Mouse (Mus musculus): ENCODE data around the gene Defb19. TPM values are rescaled to one million over a fixed set of nuclear protein-coding genes. Genes with fewer than 3 reads are reported as not detected.

Defb19 gene
- total RNA-seq, 2 experiments from 2014 or later: not detected

- DNase-seq (ENCODE audit: low spot score in 2 of 2): peak; percentile 31 to 36
These were observed 6.9 kb upstream of the Defb19 start for GRCm38 (mm10) chr2:152586926-152587560.

GRCm38 (mm10) chr2:152580612-152581011 lies 500 bp upstream of the Defb19 start:
- no peak for DNase-seq (ENCODE audit: low spot score in 2 of 2)

GRCm38 (mm10) chr2:152573484-152573883 lies 6.6 kb downstream of the Defb19 start:
- no peak for DNase-seq (ENCODE audit: low spot score in 2 of 2)

DNA sequence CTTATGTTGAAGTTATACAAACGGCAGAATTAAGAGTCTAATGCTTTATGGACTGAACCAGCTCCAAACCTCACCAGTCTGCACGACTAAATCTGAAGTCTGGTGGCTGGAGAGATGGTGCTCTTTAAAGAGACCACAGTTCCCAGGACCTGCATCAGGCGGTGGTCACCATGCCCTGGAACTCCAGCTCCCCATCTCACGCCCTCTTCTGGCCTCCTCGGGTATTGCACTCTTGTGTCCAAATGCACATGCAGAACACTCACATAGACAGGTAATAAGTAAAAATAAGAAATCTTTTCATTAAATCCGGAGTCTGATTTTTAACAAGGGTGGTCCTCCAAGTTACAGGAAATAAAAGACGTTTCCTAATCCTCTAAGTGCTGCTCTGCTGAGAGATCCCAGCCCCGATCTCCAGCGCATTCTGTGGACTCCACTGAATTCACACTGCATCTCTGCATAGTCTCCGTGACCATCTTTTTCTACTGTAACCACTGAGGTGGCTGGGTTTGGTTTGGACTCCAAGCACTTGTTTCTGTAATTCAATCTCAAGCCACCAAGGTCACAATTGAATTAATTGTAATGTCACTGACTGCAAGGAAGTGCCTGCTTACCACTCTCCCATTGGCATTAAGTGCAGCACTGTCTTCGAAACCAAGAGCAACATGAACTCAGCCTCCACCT lies 7.9 kb downstream of the Defb19 start, which contains the start of gene Defb21:
TSS of gene Defb21 (plus strand) at position 631 of the 681 bp plus-strand sequence.
- DNase-seq (ENCODE audit: low spot score in 2 of 2): peak in 1 of 2 experiments; percentile 12

GRCm38 (mm10) chr2:152570313-152570712 lies 9.8 kb downstream of the Defb19 start:
- no peak for DNase-seq (ENCODE audit: low spot score in 2 of 2)

DNA sequence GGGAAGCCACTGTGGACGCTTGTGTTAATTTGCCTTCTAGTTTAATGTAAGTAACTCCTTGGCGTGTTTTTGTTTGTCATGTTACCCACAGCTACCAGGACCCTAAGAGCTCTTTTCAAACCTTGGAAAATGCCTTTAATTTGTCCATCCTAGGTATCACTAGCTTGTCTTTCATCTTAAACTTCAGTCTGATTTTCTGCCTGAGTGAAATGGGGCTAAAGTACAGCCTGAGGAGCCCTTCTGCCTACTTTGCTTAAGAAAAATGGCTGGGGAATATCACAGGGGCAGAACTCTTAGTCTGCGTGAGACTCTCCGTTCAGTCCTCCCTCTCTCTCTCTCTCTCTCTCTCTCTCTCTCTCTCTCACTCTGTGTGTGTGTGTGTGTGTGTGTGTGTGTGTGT lies 10.2 kb downstream of the Defb19 start:
- DNase-seq (ENCODE audit: low spot score in 2 of 2): no peak

GRCm38 (mm10) chr2:152569038-152569437 lies 11.1 kb downstream of the Defb19 start, which contains the start of gene Gm17416:
Gm17416 (plus strand) TSS chr2:152569338.
- no peak for DNase-seq (ENCODE audit: low spot score in 2 of 2)

GRCm38 (mm10) chr2:152556655-152557054 lies 23.5 kb downstream of the Defb19 start:
- no peak for DNase-seq (ENCODE audit: low spot score in 2 of 2)

DNA sequence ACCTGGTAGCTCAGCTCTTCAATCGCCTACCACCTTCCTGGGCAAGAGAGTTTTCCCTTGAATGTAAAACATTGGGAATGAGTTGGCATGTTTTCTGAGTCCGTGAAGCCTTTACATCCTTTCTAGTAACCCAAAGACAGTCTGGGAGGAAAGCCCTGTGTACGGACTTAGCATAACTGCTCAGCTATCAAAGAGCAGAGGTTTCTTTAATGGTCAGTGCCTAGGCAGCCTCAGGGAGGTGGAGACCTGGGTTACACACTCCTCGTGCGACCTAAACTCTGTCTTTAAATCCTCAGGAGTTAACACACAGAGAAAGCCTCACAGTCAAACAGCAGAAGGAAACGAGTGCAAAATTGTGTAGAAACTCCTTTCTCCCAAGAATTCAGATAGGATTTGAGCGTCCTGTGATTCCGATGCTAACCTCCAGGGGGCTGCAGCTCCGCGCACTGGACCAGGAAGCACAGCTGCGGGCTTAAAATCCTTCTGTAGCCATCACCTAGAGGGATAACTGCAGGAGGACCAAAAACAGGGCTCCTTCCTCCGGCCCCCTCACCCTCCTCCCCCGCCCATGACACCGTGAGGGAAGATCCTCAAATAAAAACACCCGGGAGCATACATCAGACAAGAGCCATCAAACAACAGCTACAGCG lies 26.2 kb downstream of the Defb19 start:
- DNase-seq (ENCODE audit: low spot score in 2 of 2): peak; percentile 68 to 78

DNA sequence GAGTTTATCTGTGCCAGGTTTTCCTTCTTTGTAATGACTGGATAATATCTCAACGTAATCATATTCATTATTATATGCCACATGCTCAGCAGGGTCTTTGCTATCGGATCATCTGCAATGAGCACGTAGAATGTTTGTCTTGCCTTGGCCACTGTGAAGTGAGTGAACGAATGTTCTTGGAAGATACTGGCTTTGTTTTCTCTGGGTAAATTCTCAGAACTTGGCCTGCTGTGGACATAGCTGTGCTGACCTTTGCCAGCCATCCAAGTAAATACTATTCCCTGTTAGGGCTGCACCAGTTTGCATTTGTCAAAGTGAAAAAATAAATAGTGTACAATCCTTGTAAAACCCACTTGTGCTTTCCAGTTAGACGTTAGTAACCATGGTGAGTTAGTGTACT lies 32.0 kb downstream of the Defb19 start:
- no peak for DNase-seq (ENCODE audit: low spot score in 2 of 2)

- peak; percentile 66 to 73 for DNase-seq (ENCODE audit: low spot score in 2 of 2)
These were observed 35.4 kb downstream of the Defb19 start for GRCm38 (mm10) chr2:152544691-152545090.

DNA sequence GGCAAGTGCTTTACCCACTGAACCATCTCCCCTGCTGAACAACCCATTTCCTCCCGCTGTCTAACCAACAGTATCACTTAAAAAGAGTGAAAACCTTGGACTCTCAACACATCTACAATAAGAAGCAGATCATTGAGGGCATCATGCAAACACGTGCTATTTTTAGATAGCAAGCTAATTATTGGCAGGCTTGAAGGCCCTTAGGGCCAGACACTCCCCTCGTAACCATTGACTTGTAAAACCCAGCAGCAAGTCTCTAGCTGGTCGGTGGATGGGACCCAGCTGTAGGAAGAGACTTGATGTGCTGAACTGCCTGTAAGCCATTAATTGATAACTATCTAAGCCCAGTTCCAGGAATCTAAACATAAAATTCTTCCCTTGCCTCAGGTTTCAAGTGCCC lies 36.6 kb downstream of the Defb19 start:
- no peak for DNase-seq (ENCODE audit: low spot score in 2 of 2)

DNA sequence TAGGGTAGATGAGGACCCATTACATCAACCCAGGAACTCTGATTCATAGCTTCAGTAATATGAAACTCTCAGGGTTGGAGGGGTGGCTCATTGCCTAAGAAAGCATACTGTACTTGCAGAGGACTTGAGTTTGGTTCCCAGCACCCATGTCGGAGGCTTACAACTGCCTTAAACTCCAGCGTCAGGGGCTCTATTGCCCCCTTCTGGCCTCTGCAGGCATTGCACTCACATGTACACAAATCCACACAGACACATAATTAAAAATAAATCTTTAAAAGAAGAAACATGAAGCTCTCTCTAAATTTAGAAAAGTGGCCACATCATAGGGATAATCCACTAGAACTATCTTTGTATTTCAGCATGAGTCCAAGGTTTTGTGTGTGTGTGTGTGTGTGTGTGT lies 37.2 kb downstream of the Defb19 start:
- DNase-seq (ENCODE audit: low spot score in 2 of 2): no peak

- DNase-seq (ENCODE audit: low spot score in 2 of 2): no peak
These were observed 38.1 kb downstream of the Defb19 start for GRCm38 (mm10) chr2:152541979-152542378.

DNA sequence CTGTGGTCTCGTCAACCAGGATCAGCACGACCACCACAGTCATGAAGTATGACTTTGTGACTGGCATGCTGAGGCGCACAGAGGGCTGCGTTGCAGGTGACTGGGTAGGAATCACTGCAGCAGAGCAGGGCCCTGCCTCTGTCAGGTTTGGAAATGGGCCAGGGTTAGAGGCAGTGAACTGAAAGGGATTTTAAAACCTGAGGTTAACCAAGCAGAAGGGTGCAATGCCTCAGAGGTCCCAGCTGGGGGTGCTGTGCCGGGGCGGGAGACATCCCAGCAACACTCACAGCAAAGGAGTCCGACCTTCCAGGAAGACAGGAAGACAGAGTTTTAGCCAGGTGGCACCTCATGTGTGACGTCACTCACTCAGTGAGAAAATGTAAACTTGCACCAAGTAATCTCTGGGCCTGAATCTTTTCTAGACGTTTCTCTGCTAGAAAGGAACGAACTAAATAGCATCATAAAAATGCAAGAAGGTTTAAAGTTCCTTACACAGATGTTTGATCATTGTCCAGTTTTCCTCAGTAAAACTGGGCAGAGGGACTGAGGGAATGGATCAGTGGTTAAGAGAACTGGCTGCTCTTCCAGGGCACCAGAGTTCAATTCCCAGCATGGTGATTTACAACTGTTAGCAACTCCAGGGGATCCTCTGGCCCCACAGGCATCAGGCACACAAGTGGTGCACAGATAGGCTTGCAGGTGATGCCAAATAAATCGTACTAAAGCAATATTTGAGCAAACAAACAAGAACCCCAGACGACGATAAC lies 40.0 kb downstream of the Defb19 start, which contains the start of gene Defb29:
TSS of gene Defb29 (minus strand) at position 155 of the 767 bp plus-strand sequence.
- DNase-seq (ENCODE audit: low spot score in 2 of 2): no peak

Other genes starting within 250 kb of the Defb19 start
- gene Rbck1, start 247.7 kb downstream of the Defb19 start, total RNA-seq (2021): 100 to 1,000 TPM; 101 to 102 TPM
- gene Trib3, start 236.3 kb downstream of the Defb19 start, total RNA-seq (2021): under 1 TPM; 0.30 to 0.58 TPM
- gene Nrsn2, start 203.7 kb downstream of the Defb19 start, total RNA-seq (2021): 10 to 100 TPM; 35.3 to 35.4 TPM
- gene Sox12, start 182.2 kb downstream of the Defb19 start, total RNA-seq (2021): 10 to 100 TPM; 37.5 to 38.1 TPM
- 10 to 100 TPM in 1 of 2 experiments, 1 to 10 TPM in 1; 9.9 to 12.1 TPM for gene Zcchc3, start 165.3 kb downstream of the Defb19 start, total RNA-seq (2021)
- 1 to 10 TPM; 3.5 to 4.3 TPM for gene 6820408C15Rik, start 164.7 kb downstream of the Defb19 start, total RNA-seq (2021)
- gene Defb23, start 115.7 kb downstream of the Defb19 start, total RNA-seq (2021): not detected
- not detected for gene Defb20, start 103.2 kb downstream of the Defb19 start, total RNA-seq (2021)
- gene Defb22, start 90.2 kb downstream of the Defb19 start, total RNA-seq (2021): not detected
- gene Defb26, start 68.6 kb downstream of the Defb19 start, total RNA-seq (2021): not detected
- not detected for gene Defb28, start 62.1 kb downstream of the Defb19 start, total RNA-seq (2021)
- gene Defb29, start 40.2 kb downstream of the Defb19 start, total RNA-seq (2021): not detected
- gene Gm17416, start 11.0 kb downstream of the Defb19 start, total RNA-seq (2021): not detected
- not detected for gene Defb21, start 7.6 kb downstream of the Defb19 start, total RNA-seq (2021)
- gene Defb45, start 19.1 kb upstream of the Defb19 start, total RNA-seq (2021): not detected
- gene Defb36, start 24.0 kb upstream of the Defb19 start, total RNA-seq (2021): not detected
- not detected for gene Defb25, start 42.7 kb upstream of the Defb19 start, total RNA-seq (2021)
- under 1 TPM; 0.91 to 0.96 TPM for gene Rem1, start 46.6 kb upstream of the Defb19 start, total RNA-seq (2021)
- gene H13, start 89.1 kb upstream of the Defb19 start, total RNA-seq (2021): 100 to 1,000 TPM; 109 to 114 TPM
- gene Mcts2, start 106.7 kb upstream of the Defb19 start, total RNA-seq (2021): 10 to 100 TPM; 25.3 to 25.7 TPM
- gene Id1, start 155.9 kb upstream of the Defb19 start, total RNA-seq (2021): 10 to 100 TPM; 29.0 to 31.2 TPM
- gene Cox4i2, start 173.9 kb upstream of the Defb19 start, total RNA-seq (2021): 1 to 10 TPM; 2.1 to 2.5 TPM